In genomic region chr8:9157141-9157781, GRCm38 (mm10) we compare ENCODE assay signal across 11 mouse cellular contexts.
A peak's percentile ranks its signal among the peaks of the same experiment; 100 is the strongest.
DNase-seq lines count a peak whose midpoint lies in the region; ATAC-seq lines count a peak whose summit lies in the region.
"Had no signal": no experiment of that assay in that cellular context is flagged by ENCODE, and none has a peak within 500 bp of the region (broad histone marks: within the 10 kb centered on the region; RNA-seq: fewer than 3 reads in every experiment).

No protein-coding gene starts in this region.

- H3K27ac ChIP-seq in heart, embryonic 16.5 days (ENCODE audit: low read length), result no peak overlapping the region
- 0 out of 2 replicates have a peak overlapping the region, but pooled peaks have one; percentile 53 for H3K27ac ChIP-seq in forebrain, embryonic 12.5 days
- H3K27ac ChIP-seq in limb, embryonic 11.5 days (replicated peaks; ENCODE audit: low read depth, low read length), result no peak overlapping the region
- H3K27ac ChIP-seq: stomach, embryonic 15.5 days had no signal

- no peak for DNase-seq in heart, adult 11 months
- DNase-seq in limb, embryonic 11.5 days (ENCODE audit: low spot score), result peak; percentile 42
- DNase-seq in neural tube, embryonic 10.5 days (ENCODE audit: extremely low spot score, low spot score), result peak; percentile 53
- DNase-seq in urinary bladder, postnatal 36 days (ENCODE audit: low spot score in 2 of 2), result no peak
- no peak for DNase-seq in thymus, adult 18-20 months
- DNase-seq in layer of hippocampus, adult 11-12 months (ENCODE audit: low spot score), result no peak
- DNase-seq: adrenal gland, postnatal 10 days had no signal

- H3K4me1 ChIP-seq in heart, embryonic 16.5 days (ENCODE audit: control insufficient read depth, insufficient read depth, low read length), result peaks cover 8% of the 10 kb centered on the region
- peaks cover 22% of the 10 kb centered on the region for H3K4me1 ChIP-seq in forebrain, embryonic 12.5 days
- H3K4me1 ChIP-seq in limb, embryonic 11.5 days (ENCODE audit: control insufficient read depth, insufficient read depth, low read length), result no peaks in the 10 kb centered on the region
- H3K4me1 ChIP-seq: stomach, embryonic 15.5 days had no signal

- peak overlapping the region; percentile 48 for H3K4me2 ChIP-seq in heart, embryonic 16.5 days (ENCODE audit: low read depth, low read length)
- H3K4me2 ChIP-seq in forebrain, embryonic 12.5 days, result peak overlapping the region; percentile 32
- H3K4me2 ChIP-seq in limb, embryonic 11.5 days (ENCODE audit: low read depth, severe bottlenecking), result no peak overlapping the region
- H3K4me2 ChIP-seq: stomach, embryonic 15.5 days had no signal

- WGBS in heart, embryonic 16.5 days, result 19% methylated on average over 23 of the region's 23 CpGs
- WGBS in forebrain, embryonic 12.5 days, result 4% methylated on average over 23 of the region's 23 CpGs
- 51% methylated on average over 23 of the region's 23 CpGs for WGBS in limb, embryonic 11.5 days

- 0 out of 2 replicates have a peak, but pooled peaks have one; percentile 6 for ATAC-seq in heart, embryonic 16.5 days (replicated peaks; ENCODE audit: extremely low read depth, insufficient read depth, low FRiP score)
- ATAC-seq in forebrain, embryonic 12.5 days (ENCODE audit: low FRiP score), result peak; percentile 63
- no peak for ATAC-seq in limb, embryonic 11.5 days (ENCODE audit: insufficient number of reproducible peaks, low FRiP score, low TSS enrichment, low read depth)

- H3K36me3 ChIP-seq in heart, embryonic 16.5 days (ENCODE audit: control insufficient read depth, insufficient read depth), result no peaks in the 10 kb centered on the region
- H3K36me3 ChIP-seq in forebrain, embryonic 12.5 days (replicated peaks), result no peaks in the 10 kb centered on the region
- H3K36me3 ChIP-seq in limb, embryonic 11.5 days (ENCODE audit: control insufficient read depth, insufficient read depth, low read length), result no peaks in the 10 kb centered on the region
- H3K36me3 ChIP-seq: stomach, embryonic 15.5 days had no signal

- H3K9me3 ChIP-seq in heart, embryonic 16.5 days (replicated peaks; ENCODE audit: control insufficient read depth, low read length), result no peaks in the 10 kb centered on the region
- H3K9me3 ChIP-seq in forebrain, embryonic 12.5 days, result no peaks in the 10 kb centered on the region
- no peaks in the 10 kb centered on the region for H3K9me3 ChIP-seq in limb, embryonic 11.5 days (ENCODE audit: control insufficient read depth, low read length)
- H3K9me3 ChIP-seq: stomach, embryonic 15.5 days had no signal

- H3K27me3 ChIP-seq in heart, embryonic 16.5 days (ENCODE audit: control insufficient read depth, insufficient read depth, low read length), result no peaks in the 10 kb centered on the region
- peaks cover 3% of the 10 kb centered on the region; the same call in 1 of the 2 replicates for H3K27me3 ChIP-seq in forebrain, embryonic 12.5 days
- no peaks in the 10 kb centered on the region for H3K27me3 ChIP-seq in limb, embryonic 11.5 days (ENCODE audit: control insufficient read depth, insufficient read depth, low read length)
- H3K27me3 ChIP-seq: stomach, embryonic 15.5 days had no signal

- 0 out of 2 replicates have a peak overlapping the region, but pooled peaks have one; percentile 6 for H3K9ac ChIP-seq in heart, embryonic 16.5 days (ENCODE audit: low read length)
- H3K9ac ChIP-seq in forebrain, embryonic 12.5 days, result 0 out of 2 replicates have a peak overlapping the region, but pooled peaks have one; percentile 1
- no peak overlapping the region for H3K9ac ChIP-seq in limb, embryonic 11.5 days (ENCODE audit: low read length)
- H3K9ac ChIP-seq: stomach, embryonic 15.5 days had no signal

- H3K4me3 ChIP-seq in heart, embryonic 16.5 days (ENCODE audit: low read length), result peak overlapping the region; percentile 6; the same call in 1 of the 2 replicates
- H3K4me3 ChIP-seq in forebrain, embryonic 12.5 days (replicated peaks), result no peak overlapping the region
- no peak overlapping the region for H3K4me3 ChIP-seq in limb, embryonic 11.5 days (ENCODE audit: low read depth, low read length)
- H3K4me3 ChIP-seq: myocyte; stomach, embryonic 15.5 days had no signal

Comparison
In these comparisons a context has a peak if more than half of its experiments do, and no peak if none do; other contexts are left out.
1. DNase-seq: peak in limb, embryonic 11.5 days (single experiment) and neural tube, embryonic 10.5 days (single experiment); none in heart, adult 11 months (single experiment), urinary bladder, postnatal 36 days (0 of 2), thymus, adult 18-20 months (0 of 2) and layer of hippocampus, adult 11-12 months (single experiment).